Mouse (Mus musculus): Measurements from ENCODE around the gene Pla2g4e. TPM values are rescaled to one million over a fixed set of nuclear protein-coding genes. Genes with fewer than 3 reads are reported as not detected.

Pla2g4e gene
- 0.01 TPM in 1 of 2 replicates, not detected in the other for polyA plus RNA-seq (2012)

DNA sequence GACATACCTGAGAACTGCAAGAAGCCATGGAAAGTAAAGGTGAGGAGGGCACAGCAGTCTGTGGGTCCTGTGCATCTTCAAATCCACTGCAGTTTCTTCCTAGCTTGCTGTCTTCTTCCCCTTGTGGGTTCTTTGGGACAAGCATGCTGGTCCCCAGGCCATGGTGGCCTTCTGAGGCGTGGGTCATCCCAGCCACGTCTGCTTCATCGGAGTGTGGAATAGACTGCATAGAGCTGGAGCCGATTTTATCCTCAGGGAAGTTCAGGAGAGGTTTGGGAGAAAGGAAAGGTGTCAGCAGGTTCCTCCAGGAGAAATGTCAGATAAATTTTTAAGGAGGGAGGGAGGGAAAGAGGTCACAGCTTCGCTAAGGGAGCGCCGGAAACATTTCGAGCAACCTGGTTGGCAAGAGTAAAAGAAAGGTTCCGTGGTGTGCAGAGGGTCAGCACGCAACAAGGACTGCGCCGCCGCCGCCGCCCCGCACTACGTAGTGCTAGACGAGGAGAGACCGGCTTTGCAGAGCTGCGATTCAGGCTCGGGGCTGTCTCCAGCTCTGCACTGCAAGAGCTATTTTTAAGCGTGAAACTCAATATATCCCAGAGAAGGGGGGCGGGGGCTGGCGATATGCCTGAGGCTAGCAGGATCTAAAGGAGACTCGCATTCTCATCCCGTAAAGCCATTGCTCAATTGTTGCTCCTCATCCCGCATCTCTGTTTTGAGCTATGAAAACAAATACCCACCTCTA is at the start of gene Pla2g4e:
TSS of gene Pla2g4e (minus strand) at position 657 of the 742 bp plus-strand sequence.
- Histone ChIP-seq H3K4me3 (replicated peaks) (no peak within 1 kb of the TSS), H3K27me3 (ENCODE audit: control insufficient read depth) (peaks cover 23% of the 10 kb centered on the region), H3K4me1 (ENCODE audit: control insufficient read depth) (no peaks in the 10 kb centered on the region), H3K36me3 (ENCODE audit: control insufficient read depth) (no peaks in the 10 kb centered on the region), H3K9me3 (ENCODE audit: control insufficient read depth, low read length) (no peaks in the 10 kb centered on the region)
- TF ChIP-seq TAL1 (IDR thresholded peaks at IDR 0.05; ENCODE audit: low read length) (no peak), GATA1 (IDR thresholded peaks at IDR 0.05; ENCODE audit: low read length) (no peak)

GRCm38 (mm10) chr2:120291471-120292078 is 46.4 kb upstream of the Pla2g4e start:
- no peaks in the 10 kb centered on the region for H3K27me3 ChIP-seq (ENCODE audit: control insufficient read depth)
- TF ChIP-seq TAL1 (IDR thresholded peaks at IDR 0.05; ENCODE audit: low read length) (no peak), GATA1 (IDR thresholded peaks at IDR 0.05; ENCODE audit: low read length) (no peak)

DNA sequence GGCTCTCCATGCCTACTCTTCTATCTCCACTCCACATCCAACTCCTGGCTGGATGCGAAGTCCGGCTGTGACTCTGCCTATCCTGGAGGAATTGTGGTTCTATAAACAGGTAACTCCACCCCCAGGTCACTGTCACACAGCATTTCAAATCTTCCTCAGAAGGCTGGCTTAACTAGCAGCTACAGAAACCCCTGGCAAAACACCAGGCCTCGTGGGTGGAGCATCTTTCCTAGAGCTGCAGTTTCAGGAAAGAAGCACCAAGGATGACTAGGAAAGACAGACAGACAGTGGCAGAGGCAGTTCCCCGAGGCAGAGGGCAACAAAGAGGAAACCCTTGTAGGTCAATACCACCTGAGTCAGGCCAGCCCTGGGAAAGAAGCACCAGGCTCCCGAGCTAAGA is 43.9 kb upstream of the Pla2g4e start, which contains the start of gene Pla2g4d:
TSS of gene Pla2g4d (minus strand) at position 203 of the 400 bp plus-strand sequence.
- no peak for TF ChIP-seq GATA1 (IDR thresholded peaks at IDR 0.05; ENCODE audit: low read length)
- no peak for TF ChIP-seq TAL1 (IDR thresholded peaks at IDR 0.05; ENCODE audit: low read length)
- no peaks in the 10 kb centered on the region for H3K27me3 ChIP-seq (ENCODE audit: control insufficient read depth)
- H3K4me1 ChIP-seq (ENCODE audit: control insufficient read depth): no peaks in the 10 kb centered on the region
- H3K9me3 ChIP-seq (ENCODE audit: control insufficient read depth, low read length): no peaks in the 10 kb centered on the region
- H3K4me3 ChIP-seq (replicated peaks): no peak within 1 kb of the TSS
- no peaks in the 10 kb centered on the region for H3K36me3 ChIP-seq (ENCODE audit: control insufficient read depth)

More at GRCm38 (mm10) chr2:120291471-120292078, 46.4 kb upstream of the Pla2g4e start:
- Histone ChIP-seq H3K4me3 (replicated peaks) (no peak overlapping the region), H3K9me3 (ENCODE audit: control insufficient read depth, low read length) (no peaks in the 10 kb centered on the region), H3K4me1 (ENCODE audit: control insufficient read depth) (no peaks in the 10 kb centered on the region), H3K36me3 (ENCODE audit: control insufficient read depth) (no peaks in the 10 kb centered on the region)

GRCm38 (mm10) chr2:120288401-120288800 is 43.3 kb upstream of the Pla2g4e start:
- TF ChIP-seq GATA1 (IDR thresholded peaks at IDR 0.05; ENCODE audit: low read length): no peak
- no peak for TF ChIP-seq TAL1 (IDR thresholded peaks at IDR 0.05; ENCODE audit: low read length)
- H3K36me3 ChIP-seq (ENCODE audit: control insufficient read depth): no peaks in the 10 kb centered on the region
- H3K4me1 ChIP-seq (ENCODE audit: control insufficient read depth): no peaks in the 10 kb centered on the region
- H3K9me3 ChIP-seq (ENCODE audit: control insufficient read depth, low read length): no peaks in the 10 kb centered on the region
- H3K4me3 ChIP-seq (replicated peaks): no peak overlapping the region
- H3K27me3 ChIP-seq (ENCODE audit: control insufficient read depth): no peaks in the 10 kb centered on the region

- H3K4me1 ChIP-seq (ENCODE audit: control insufficient read depth): no peaks in the 10 kb centered on the region
- no peaks in the 10 kb centered on the region for H3K27me3 ChIP-seq (ENCODE audit: control insufficient read depth)
- no peak overlapping the region for H3K4me3 ChIP-seq (replicated peaks)
These were observed 40.5 kb upstream of the Pla2g4e start for GRCm38 (mm10) chr2:120285639-120286038.

DNA sequence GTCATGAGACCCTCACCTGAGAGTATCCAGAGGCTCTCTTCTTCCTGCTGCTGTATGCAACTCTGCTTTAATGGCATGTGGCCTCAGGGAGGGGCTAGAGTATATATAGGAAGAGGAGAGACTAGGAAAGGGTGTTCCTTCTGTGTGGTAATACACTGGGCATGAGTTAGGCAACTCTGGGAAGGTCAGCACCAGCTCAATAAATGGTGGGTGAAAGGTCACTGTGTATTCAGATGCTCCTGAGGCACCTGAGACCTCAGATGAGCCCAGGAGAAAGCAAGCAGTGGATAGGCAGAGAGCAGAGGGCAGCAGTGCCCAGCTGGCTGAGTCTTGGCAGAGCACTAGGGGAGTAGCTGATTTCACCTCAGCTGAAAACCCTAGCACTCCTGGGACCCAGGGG is 39.6 kb upstream of the Pla2g4e start:
- Histone ChIP-seq H3K27me3 (ENCODE audit: control insufficient read depth) (no peaks in the 10 kb centered on the region), H3K36me3 (ENCODE audit: control insufficient read depth) (no peaks in the 10 kb centered on the region), H3K4me3 (replicated peaks) (no peak overlapping the region), H3K9me3 (ENCODE audit: control insufficient read depth, low read length) (no peaks in the 10 kb centered on the region), H3K4me1 (ENCODE audit: control insufficient read depth) (no peaks in the 10 kb centered on the region)
- no peak for TF ChIP-seq TAL1 (IDR thresholded peaks at IDR 0.05; ENCODE audit: low read length)

More at GRCm38 (mm10) chr2:120285639-120286038, 40.5 kb upstream of the Pla2g4e start:
- Histone ChIP-seq H3K36me3 (ENCODE audit: control insufficient read depth) (no peaks in the 10 kb centered on the region), H3K9me3 (ENCODE audit: control insufficient read depth, low read length) (no peaks in the 10 kb centered on the region)
- TF ChIP-seq GATA1 (IDR thresholded peaks at IDR 0.05; ENCODE audit: low read length) (no peak), TAL1 (IDR thresholded peaks at IDR 0.05; ENCODE audit: low read length) (no peak)

GRCm38 (mm10) chr2:120284094-120284493 is 39.0 kb upstream of the Pla2g4e start:
- H3K9me3 ChIP-seq (ENCODE audit: control insufficient read depth, low read length): no peaks in the 10 kb centered on the region
- H3K4me1 ChIP-seq (ENCODE audit: control insufficient read depth): no peaks in the 10 kb centered on the region
- no peaks in the 10 kb centered on the region for H3K27me3 ChIP-seq (ENCODE audit: control insufficient read depth)
- TF ChIP-seq TAL1 (IDR thresholded peaks at IDR 0.05; ENCODE audit: low read length): no peak
- TF ChIP-seq GATA1 (IDR thresholded peaks at IDR 0.05; ENCODE audit: low read length): no peak
- H3K4me3 ChIP-seq (replicated peaks): no peak overlapping the region
- H3K36me3 ChIP-seq (ENCODE audit: control insufficient read depth): no peaks in the 10 kb centered on the region

- TF ChIP-seq GATA1 (IDR thresholded peaks at IDR 0.05; ENCODE audit: low read length): no peak
- TF ChIP-seq TAL1 (IDR thresholded peaks at IDR 0.05; ENCODE audit: low read length): no peak
- Histone ChIP-seq H3K27me3 (ENCODE audit: control insufficient read depth) (no peaks in the 10 kb centered on the region), H3K4me1 (ENCODE audit: control insufficient read depth) (no peaks in the 10 kb centered on the region), H3K4me3 (replicated peaks) (no peak overlapping the region), H3K9me3 (ENCODE audit: control insufficient read depth, low read length) (no peaks in the 10 kb centered on the region), H3K36me3 (ENCODE audit: control insufficient read depth) (no peaks in the 10 kb centered on the region)
These were observed 38.4 kb upstream of the Pla2g4e start for GRCm38 (mm10) chr2:120283550-120283949.

- Histone ChIP-seq H3K36me3 (ENCODE audit: control insufficient read depth) (no peaks in the 10 kb centered on the region), H3K4me3 (replicated peaks) (no peak overlapping the region), H3K27me3 (ENCODE audit: control insufficient read depth) (no peaks in the 10 kb centered on the region), H3K9me3 (ENCODE audit: control insufficient read depth, low read length) (no peaks in the 10 kb centered on the region), H3K4me1 (ENCODE audit: control insufficient read depth) (no peaks in the 10 kb centered on the region)
- no peak for TF ChIP-seq TAL1 (IDR thresholded peaks at IDR 0.05; ENCODE audit: low read length)
- TF ChIP-seq GATA1 (IDR thresholded peaks at IDR 0.05; ENCODE audit: low read length): no peak
These were observed 36.1 kb upstream of the Pla2g4e start for GRCm38 (mm10) chr2:120281221-120281620.

Measured in erythroblast, embryonic 14.5 days (primary cell).